Mouse (Mus musculus): ENCODE data around the gene Mef2d.

Gene Mef2d

GRCm38 (mm10) chr3:88178986-88179385, 36.8 kb downstream of the Mef2d start:
- DNase-seq (ENCODE audit: low spot score in 2 of 2), result no peak

GRCm38 (mm10) chr3:88181374-88181773, 39.2 kb downstream of the Mef2d start:
- DNase-seq (ENCODE audit: low spot score in 2 of 2), result peak in 1 of 2 experiments; percentile 59

- DNase-seq (ENCODE audit: low spot score in 2 of 2), result no peak
These were observed 44.3 kb downstream of the Mef2d start for GRCm38 (mm10) chr3:88186424-88186823.

- no peak for DNase-seq (ENCODE audit: low spot score in 2 of 2)
These were observed 49.0 kb downstream of the Mef2d start for GRCm38 (mm10) chr3:88191146-88191545.

- no peak for DNase-seq (ENCODE audit: low spot score in 2 of 2)
These were observed 49.8 kb downstream of the Mef2d start for GRCm38 (mm10) chr3:88191820-88192616.

- DNase-seq (ENCODE audit: low spot score in 2 of 2), result no peak
These were observed 55.8 kb downstream of the Mef2d start for GRCm38 (mm10) chr3:88197741-88198504.

GRCm38 (mm10) chr3:88198505-88199020, 56.4 kb downstream of the Mef2d start:
- DNase-seq (ENCODE audit: low spot score in 2 of 2), result no peak

GRCm38 (mm10) chr3:88199541-88200110, 57.5 kb downstream of the Mef2d start:
- no peak for DNase-seq (ENCODE audit: low spot score in 2 of 2)

GRCm38 (mm10) chr3:88200161-88200971, 58.2 kb downstream of the Mef2d start:
- no peak for DNase-seq (ENCODE audit: low spot score in 2 of 2)

- DNase-seq (ENCODE audit: low spot score in 2 of 2), result no peak
These were observed 58.8 kb downstream of the Mef2d start for GRCm38 (mm10) chr3:88200972-88201330.

GRCm38 (mm10) chr3:88201640-88202039, 59.5 kb downstream of the Mef2d start:
- no peak for DNase-seq (ENCODE audit: low spot score in 2 of 2)

- no peak for DNase-seq (ENCODE audit: low spot score in 2 of 2)
These were observed 60.8 kb downstream of the Mef2d start for GRCm38 (mm10) chr3:88202986-88203385.

GRCm38 (mm10) chr3:88203456-88203855, 61.3 kb downstream of the Mef2d start:
- no peak for DNase-seq (ENCODE audit: low spot score in 2 of 2)

GRCm38 (mm10) chr3:88203999-88204700, 62.0 kb downstream of the Mef2d start:
- no peak for DNase-seq (ENCODE audit: low spot score in 2 of 2)

GRCm38 (mm10) chr3:88204751-88205150, 62.6 kb downstream of the Mef2d start:
- peak in 1 of 2 experiments; percentile 56 for DNase-seq (ENCODE audit: low spot score in 2 of 2)

GRCm38 (mm10) chr3:88205176-88205562, 63.0 kb downstream of the Mef2d start:
- no peak for DNase-seq (ENCODE audit: low spot score in 2 of 2)

- no peak for DNase-seq (ENCODE audit: low spot score in 2 of 2)
These were observed 63.7 kb downstream of the Mef2d start for GRCm38 (mm10) chr3:88205563-88206491.

- DNase-seq (ENCODE audit: low spot score in 2 of 2), result no peak
These were observed 64.3 kb downstream of the Mef2d start for GRCm38 (mm10) chr3:88206500-88206899.

- DNase-seq (ENCODE audit: low spot score in 2 of 2), result peak in 1 of 2 experiments; percentile 75
These were observed 64.8 kb downstream of the Mef2d start for GRCm38 (mm10) chr3:88206901-88207371.
